Mouse (Mus musculus) cerebellum, postnatal 14 days (tissue): Measurements from ENCODE around the gene Slc6a8.

ENCODE experiments used
- DNase-seq, 2 experiments: peaks; one replicate each; pipeline ENCODE4 v3.0.0; 2021; ENCODE audit warnings: mixed read lengths in 2 of 2

The Slc6a8 gene

GRCm38 (mm10) chrX:73672879-73673618 lies at the start of gene Slc6a8:
Slc6a8 (plus strand) TSS chrX:73673150.
- DNase-seq: peak; percentile 86 to 88

- DNase-seq: peak; percentile 36 to 53
These were observed 46.0 kb upstream of the Slc6a8 start for GRCm38 (mm10) chrX:73626981-73627380.

DNA sequence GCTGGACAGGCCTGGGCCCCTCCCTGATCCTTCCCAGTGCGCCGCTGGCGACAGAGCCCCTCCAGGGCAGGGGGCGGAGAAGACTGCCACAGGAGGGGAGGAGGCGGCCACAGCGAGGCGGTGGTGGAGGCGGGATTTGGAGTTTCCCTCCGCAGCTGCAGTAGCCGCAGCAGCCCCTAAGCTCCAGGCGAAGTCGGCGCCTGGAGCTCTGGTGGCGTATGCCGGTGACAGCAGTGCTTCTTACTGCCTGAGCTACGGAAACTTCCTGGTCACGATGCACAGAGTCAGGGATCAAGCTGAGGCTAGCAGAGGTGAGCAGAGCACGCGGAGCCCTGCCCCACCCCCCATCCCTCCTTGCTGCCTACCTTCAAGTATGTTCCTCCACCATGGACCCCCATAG lies 37.5 kb upstream of the Slc6a8 start:
- no peak for DNase-seq

GRCm38 (mm10) chrX:73637415-73637814 lies 35.5 kb upstream of the Slc6a8 start:
- DNase-seq: peak in 1 of 2 experiments; percentile 38

DNA sequence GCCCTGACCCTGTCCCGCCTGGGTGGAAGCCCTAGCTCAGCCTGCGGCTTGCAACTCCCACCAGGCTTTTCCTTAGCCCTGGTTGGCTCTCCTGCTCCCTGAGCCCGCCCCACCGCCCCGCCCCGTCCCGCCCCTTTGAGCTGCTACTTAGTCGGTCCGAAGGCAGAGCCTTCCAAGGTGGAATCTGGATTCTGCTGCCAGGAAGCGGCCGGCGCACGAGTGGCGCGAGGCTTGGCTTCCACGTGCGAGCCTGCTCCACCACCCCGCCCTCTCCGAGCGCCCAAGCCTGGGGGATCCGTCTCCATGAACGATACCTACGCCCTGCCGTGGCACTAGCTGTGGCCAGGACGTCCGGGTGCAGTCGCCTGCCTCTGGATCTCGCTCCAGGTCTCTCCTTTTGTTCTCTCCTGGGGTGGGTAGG lies 33.7 kb upstream of the Slc6a8 start, which contains the start of gene Dusp9:
TSS of gene Dusp9 (plus strand) at position 165 of the 421 bp plus-strand sequence.
- peak in 1 of 2 experiments; percentile 51 for DNase-seq

GRCm38 (mm10) chrX:73639901-73640469 lies 33.0 kb upstream of the Slc6a8 start:
- no peak for DNase-seq

DNA sequence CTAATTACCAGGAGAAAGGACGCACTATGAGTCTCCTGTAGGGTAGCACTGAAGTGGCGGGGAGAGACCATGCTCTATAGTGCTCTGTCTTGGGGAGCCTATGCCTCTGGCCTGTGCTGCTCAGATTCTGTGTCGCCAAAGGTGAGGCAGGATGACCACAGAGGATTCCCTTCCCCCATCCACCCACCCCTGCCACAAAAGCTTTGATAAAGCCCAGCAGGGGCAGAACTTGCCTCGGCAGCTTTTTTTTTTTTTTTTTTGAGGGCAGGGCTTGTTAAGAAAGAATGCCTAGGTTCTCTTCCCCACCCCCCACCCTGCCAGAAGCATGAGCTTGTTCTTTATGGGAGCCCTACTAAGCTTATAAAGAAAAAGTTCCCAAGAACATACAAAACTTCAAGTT lies 27.8 kb upstream of the Slc6a8 start:
- DNase-seq: no peak

GRCm38 (mm10) chrX:73650869-73651268 lies 22.1 kb upstream of the Slc6a8 start:
- DNase-seq: no peak

GRCm38 (mm10) chrX:73653392-73653791 lies 19.6 kb upstream of the Slc6a8 start:
- DNase-seq: no peak

GRCm38 (mm10) chrX:73654177-73654576 lies 18.8 kb upstream of the Slc6a8 start:
- DNase-seq: peak; percentile 71 to 86

DNA sequence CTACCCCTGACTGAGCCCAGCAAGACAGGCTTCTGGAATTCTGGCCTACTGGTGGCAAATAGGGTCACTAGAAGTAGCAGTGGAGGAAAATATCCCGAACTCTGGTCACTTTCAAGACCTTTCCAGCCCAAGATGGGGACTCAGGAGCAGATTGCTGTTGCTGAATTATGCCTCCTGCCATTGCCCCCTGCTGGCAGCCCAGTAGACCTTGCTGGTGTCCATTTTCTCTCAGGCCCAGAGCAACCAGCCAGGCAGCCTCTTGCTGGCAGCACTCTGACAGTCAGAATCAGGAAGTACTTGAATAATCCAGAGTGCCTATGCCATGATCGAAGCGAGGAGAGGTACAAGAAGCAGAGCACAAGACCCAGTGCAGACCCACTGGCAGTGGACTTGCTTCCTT lies 17.4 kb upstream of the Slc6a8 start:
- DNase-seq: peak in 1 of 2 experiments; percentile 35

DNA sequence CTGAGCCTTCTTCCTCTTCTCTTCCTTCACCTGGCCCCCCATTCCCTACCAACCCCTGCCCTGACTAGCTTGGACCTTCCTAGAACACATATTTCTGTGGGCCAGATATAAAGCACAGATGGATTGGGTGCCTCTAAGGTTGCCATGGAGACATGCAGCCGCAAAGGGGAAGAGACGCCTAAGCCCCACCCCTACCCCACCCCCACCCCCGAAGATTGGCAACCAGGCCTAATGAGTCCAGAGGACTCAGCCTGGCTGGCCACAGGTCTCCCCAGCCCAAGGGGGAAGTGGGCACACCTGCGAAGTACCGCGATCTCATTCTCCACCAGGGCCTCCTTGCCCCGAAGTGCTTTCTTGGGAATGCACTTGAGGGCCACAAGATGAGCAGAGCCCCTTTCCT lies 14.6 kb upstream of the Slc6a8 start:
- no peak for DNase-seq

GRCm38 (mm10) chrX:73658936-73659574 lies 13.9 kb upstream of the Slc6a8 start:
- peak in 1 of 2 experiments; percentile 42 for DNase-seq

GRCm38 (mm10) chrX:73659575-73660283 lies 13.2 kb upstream of the Slc6a8 start, which contains the start of gene Pnck:
Pnck (minus strand) TSS chrX:73660117.
- peak; percentile 56 to 66 for DNase-seq

DNA sequence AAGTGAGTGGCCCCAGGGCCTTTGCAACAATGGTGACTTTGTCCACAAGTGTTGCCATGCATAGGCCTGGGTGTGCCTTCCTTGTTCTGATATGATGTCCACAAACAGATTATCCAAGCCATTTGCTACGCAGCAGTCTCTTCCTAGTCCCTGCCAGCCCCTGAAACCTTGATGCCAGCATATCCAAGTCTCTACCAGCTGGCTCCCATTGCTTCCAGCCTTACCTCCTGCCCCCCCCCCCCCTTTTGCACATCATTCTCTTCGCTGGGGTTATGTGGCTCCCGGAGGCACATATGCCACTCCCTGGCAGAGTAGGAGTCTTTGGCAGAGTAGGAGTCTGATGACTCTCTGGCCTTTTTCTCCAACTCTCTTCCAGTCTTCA lies 12.7 kb upstream of the Slc6a8 start:
- DNase-seq: peak in 1 of 2 experiments; percentile 45

- DNase-seq: no peak
These were observed 9.8 kb upstream of the Slc6a8 start for GRCm38 (mm10) chrX:73663143-73663542.

GRCm38 (mm10) chrX:73672031-73672431 lies 919 bp upstream of the Slc6a8 start:
- peak; percentile 70 to 77 for DNase-seq

DNA sequence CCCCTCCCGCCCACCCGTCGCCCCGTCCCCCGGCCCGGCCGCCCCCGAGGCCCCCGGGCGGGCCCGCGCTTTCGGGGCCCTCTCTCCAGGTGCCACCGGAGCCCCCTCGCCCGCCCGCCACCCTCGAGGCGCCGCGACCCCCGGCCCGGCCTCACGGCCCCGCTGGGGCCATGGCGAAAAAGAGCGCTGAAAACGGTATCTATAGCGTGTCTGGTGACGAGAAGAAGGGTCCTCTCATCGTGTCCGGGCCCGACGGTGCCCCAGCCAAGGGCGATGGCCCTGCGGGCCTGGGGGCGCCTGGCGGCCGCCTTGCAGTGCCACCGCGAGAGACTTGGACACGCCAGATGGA lies 643 bp downstream of the Slc6a8 start:
- peak in 1 of 2 experiments; percentile 44 for DNase-seq

DNA sequence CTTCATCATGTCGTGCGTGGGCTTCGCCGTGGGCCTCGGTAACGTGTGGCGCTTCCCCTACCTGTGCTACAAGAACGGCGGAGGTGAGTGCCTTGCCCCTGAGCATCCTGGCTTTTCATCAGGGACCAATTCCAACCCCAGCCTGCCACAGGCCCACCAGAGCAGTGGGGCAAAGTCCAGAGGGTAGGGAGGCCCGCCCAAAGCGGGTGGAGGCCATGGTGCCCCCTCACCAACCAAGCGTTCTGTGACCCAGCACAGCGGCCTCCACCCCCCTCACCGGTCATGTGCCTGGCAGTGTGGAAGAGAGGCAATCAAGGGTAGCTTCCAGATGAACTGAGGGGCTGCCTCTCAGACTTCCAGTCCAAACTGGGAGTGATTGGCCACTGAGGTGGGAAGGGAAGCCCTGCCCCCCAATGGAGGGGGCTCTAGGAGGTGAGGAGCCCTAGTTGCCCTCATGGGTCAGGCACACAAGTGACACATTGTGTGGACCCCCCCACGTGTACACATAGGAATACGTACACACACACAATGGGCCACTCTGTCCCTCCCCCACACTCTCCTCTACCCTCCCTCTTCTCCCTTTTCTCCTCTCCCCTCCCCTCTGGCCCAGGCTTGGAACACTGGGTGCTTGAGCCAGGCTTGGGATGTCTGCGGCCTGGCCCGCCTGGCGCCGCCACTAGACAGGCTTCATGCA lies 1.2 kb downstream of the Slc6a8 start:
- peak; percentile 41 to 49 for DNase-seq

- DNase-seq: no peak
These were observed 2.3 kb downstream of the Slc6a8 start for GRCm38 (mm10) chrX:73675231-73675630.

- DNase-seq: no peak
These were observed 3.7 kb downstream of the Slc6a8 start for GRCm38 (mm10) chrX:73676668-73677067.

- no peak for DNase-seq
These were observed 11.2 kb downstream of the Slc6a8 start for GRCm38 (mm10) chrX:73684156-73684555.

- DNase-seq: no peak
These were observed 12.0 kb downstream of the Slc6a8 start for GRCm38 (mm10) chrX:73684978-73685377.
